Mouse (Mus musculus): ENCODE data around the gene Fkbp7.
"Not testable (repeated sequence)": the region's sequence is repeated elsewhere in the genome, so short reads cannot be mapped to it uniquely, and the experiment has no call there.

Fkbp7 gene

GRCm38 (mm10) chr2:76667200-76667599, 5.7 kb downstream of the Fkbp7 start:
- CTCF ChIA-PET: no interaction called here

- CTCF ChIA-PET: no interaction called here
These were observed 7.4 kb downstream of the Fkbp7 start for GRCm38 (mm10) chr2:76665531-76665930.

- CTCF ChIA-PET: no interaction called here
These were observed 13.5 kb downstream of the Fkbp7 start for GRCm38 (mm10) chr2:76659419-76659818.

GRCm38 (mm10) chr2:76658551-76658950, 14.4 kb downstream of the Fkbp7 start:
- CTCF ChIA-PET: no interaction called here

- CTCF ChIA-PET: no interaction called here
These were observed 16.9 kb downstream of the Fkbp7 start for GRCm38 (mm10) chr2:76655982-76656381.

- CTCF ChIA-PET: no interaction called here
These were observed 17.5 kb downstream of the Fkbp7 start for GRCm38 (mm10) chr2:76655444-76655843.

GRCm38 (mm10) chr2:76654646-76655045, 18.3 kb downstream of the Fkbp7 start:
- CTCF ChIA-PET: no interaction called here

GRCm38 (mm10) chr2:76653070-76653469, 19.8 kb downstream of the Fkbp7 start:
- CTCF ChIA-PET: no interaction called here

GRCm38 (mm10) chr2:76648666-76649141, 24.2 kb downstream of the Fkbp7 start:
- CTCF ChIA-PET: no interaction called here

GRCm38 (mm10) chr2:76647883-76648570, 24.9 kb downstream of the Fkbp7 start, which contains the start of the genes Prkra and Pjvk:
TSS of gene Prkra (minus strand) at chr2:76648015.
TSS of gene Pjvk (plus strand) at chr2:76648476.
- CTCF ChIA-PET: no interaction called here

GRCm38 (mm10) chr2:76647441-76647869, 25.5 kb downstream of the Fkbp7 start:
- CTCF ChIA-PET: no interaction called here

- CTCF ChIA-PET: no interaction called here
These were observed 29.1 kb downstream of the Fkbp7 start for GRCm38 (mm10) chr2:76643801-76644200.

GRCm38 (mm10) chr2:76639637-76640036, 33.3 kb downstream of the Fkbp7 start:
- CTCF ChIA-PET: no interaction called here

GRCm38 (mm10) chr2:76631600-76631999, 41.3 kb downstream of the Fkbp7 start:
- CTCF ChIA-PET: no interaction called here

- CTCF ChIA-PET: no interaction called here
These were observed 42.6 kb downstream of the Fkbp7 start for GRCm38 (mm10) chr2:76630293-76630692.

- CTCF ChIA-PET: not testable (repeated sequence)
These were observed 50.6 kb downstream of the Fkbp7 start for GRCm38 (mm10) chr2:76622316-76622715.

GRCm38 (mm10) chr2:76621724-76622123, 51.2 kb downstream of the Fkbp7 start:
- CTCF ChIA-PET: no interaction called here

- CTCF ChIA-PET: no interaction called here
These were observed 52.7 kb downstream of the Fkbp7 start for GRCm38 (mm10) chr2:76620188-76620587.

GRCm38 (mm10) chr2:76618078-76618477, 54.8 kb downstream of the Fkbp7 start:
- CTCF ChIA-PET: no interaction called here
